ENCODE assay signal across 12 mouse cellular contexts in genomic region chr1:182839332-182839929, GRCm38 (mm10).
DNase-seq lines count a peak whose midpoint lies in the region; ATAC-seq and TF ChIP-seq lines count a peak whose summit lies in the region.
"Had no signal": no experiment of that assay in that cellular context is flagged by ENCODE, and none has a peak within 500 bp of the region (broad histone marks: within the 10 kb centered on the region; RNA-seq: fewer than 3 reads in every experiment).

No protein-coding gene starts in this region.

- H3K27me3 ChIP-seq in hindbrain, embryonic 10.5 days (ENCODE audit: insufficient read depth, poor library complexity, severe bottlenecking), result no peaks in the 10 kb centered on the region
- H3K27me3 ChIP-seq in hindbrain, embryonic 11.5 days (ENCODE audit: control insufficient read depth, insufficient read depth, low read length), result no peaks in the 10 kb centered on the region
- H3K27me3 ChIP-seq in neural tube, embryonic 11.5 days (ENCODE audit: control insufficient read depth, insufficient read depth, low read length), result no peaks in the 10 kb centered on the region
- H3K27me3 ChIP-seq in forebrain, postnatal 0 days (ENCODE audit: insufficient read depth, low read length), result no peaks in the 10 kb centered on the region
- H3K27me3 ChIP-seq: CH12.LX; liver, embryonic 15.5 days had no signal

- H3K9ac ChIP-seq in hindbrain, embryonic 11.5 days (ENCODE audit: low read depth, low read length), result no peak overlapping the region
- 0 out of 2 replicates have a peak overlapping the region, but pooled peaks have one; percentile 2 for H3K9ac ChIP-seq in neural tube, embryonic 11.5 days (ENCODE audit: low read length)
- no peak overlapping the region for H3K9ac ChIP-seq in forebrain, postnatal 0 days
- H3K9ac ChIP-seq: liver, embryonic 15.5 days had no signal

- intact Hi-C loops in left cerebral cortex, postnatal 4 days (cut with DNase I), result no loop called here

- no peak for TF ChIP-seq CTCF in forebrain, postnatal 0 days (IDR thresholded peaks at IDR 0.05; ENCODE audit: low read depth)

- H3K36me3 ChIP-seq in hindbrain, embryonic 10.5 days, result no peaks in the 10 kb centered on the region
- H3K36me3 ChIP-seq in hindbrain, embryonic 11.5 days (ENCODE audit: control insufficient read depth, insufficient read depth, low read length), result no peaks in the 10 kb centered on the region
- H3K36me3 ChIP-seq in neural tube, embryonic 11.5 days (ENCODE audit: control insufficient read depth, insufficient read depth, low read length), result no peaks in the 10 kb centered on the region
- no peaks in the 10 kb centered on the region for H3K36me3 ChIP-seq in forebrain, postnatal 0 days (ENCODE audit: insufficient read depth)
- H3K36me3 ChIP-seq: liver, embryonic 15.5 days had no signal

- peak overlapping the region; percentile 67 for H3K27ac ChIP-seq in hindbrain, embryonic 10.5 days
- H3K27ac ChIP-seq in hindbrain, embryonic 11.5 days (ENCODE audit: low read depth, low read length), result no peak overlapping the region
- no peak overlapping the region; the same call in 1 of the 2 replicates for H3K27ac ChIP-seq in neural tube, embryonic 11.5 days (ENCODE audit: low read depth, low read length)
- 0 out of 2 replicates have a peak overlapping the region, but pooled peaks have one; percentile 15 for H3K27ac ChIP-seq in forebrain, postnatal 0 days (ENCODE audit: low read depth, low read length)
- H3K27ac ChIP-seq: liver, embryonic 15.5 days had no signal

- H3K4me2 ChIP-seq in hindbrain, embryonic 11.5 days (replicated peaks; ENCODE audit: low read depth, low read length), result no peak overlapping the region
- no peak overlapping the region for H3K4me2 ChIP-seq in neural tube, embryonic 11.5 days (ENCODE audit: low read depth)
- H3K4me2 ChIP-seq in forebrain, postnatal 0 days (ENCODE audit: low read depth), result no peak overlapping the region
- H3K4me2 ChIP-seq: liver, embryonic 15.5 days had no signal

- H3K9me3 ChIP-seq in hindbrain, embryonic 10.5 days, result no peaks in the 10 kb centered on the region
- no peaks in the 10 kb centered on the region for H3K9me3 ChIP-seq in hindbrain, embryonic 11.5 days (ENCODE audit: control insufficient read depth, low read length)
- no peaks in the 10 kb centered on the region for H3K9me3 ChIP-seq in neural tube, embryonic 11.5 days (ENCODE audit: control insufficient read depth, low read length)
- H3K9me3 ChIP-seq in forebrain, postnatal 0 days (ENCODE audit: low read length), result no peaks in the 10 kb centered on the region
- H3K9me3 ChIP-seq: liver, embryonic 15.5 days had no signal

- WGBS in hindbrain, embryonic 10.5 days, result 88% methylated on average over 4 of the region's 4 CpGs
- 73% methylated on average over 4 of the region's 4 CpGs for WGBS in hindbrain, embryonic 11.5 days
- 73% methylated on average over 4 of the region's 4 CpGs for WGBS in neural tube, embryonic 11.5 days
- WGBS in forebrain, postnatal 0 days, result 67% methylated on average over 4 of the region's 4 CpGs

- ATAC-seq in hindbrain, embryonic 11.5 days (ENCODE audit: low FRiP score), result no peak
- no peak for ATAC-seq in neural tube, embryonic 11.5 days (ENCODE audit: insufficient read depth, low FRiP score, low TSS enrichment)
- ATAC-seq in forebrain, postnatal 0 days, result peak; percentile 25; the same call in 1 of the 2 replicates

- H3K4me1 ChIP-seq in hindbrain, embryonic 10.5 days (replicated peaks), result peaks cover 21% of the 10 kb centered on the region
- no peaks in the 10 kb centered on the region for H3K4me1 ChIP-seq in hindbrain, embryonic 11.5 days (replicated peaks; ENCODE audit: control insufficient read depth, insufficient read depth, low read length)
- H3K4me1 ChIP-seq in neural tube, embryonic 11.5 days (ENCODE audit: control insufficient read depth, insufficient read depth, low read length), result no peaks in the 10 kb centered on the region; the same call in 1 of the 2 replicates
- H3K4me1 ChIP-seq in forebrain, postnatal 0 days (ENCODE audit: insufficient read depth), result no peaks in the 10 kb centered on the region
- H3K4me1 ChIP-seq: liver, embryonic 15.5 days had no signal

- no peak for DNase-seq in hindbrain, embryonic 10.5 days (ENCODE audit: low spot score)
- no peak for DNase-seq in hindbrain, embryonic 11.5 days (ENCODE audit: low spot score)
- no peak for DNase-seq in neural tube, embryonic 11.5 days (ENCODE audit: low spot score)
- DNase-seq in neural tube, embryonic 10.5 days (ENCODE audit: extremely low spot score, low spot score), result no peak
- no peak for DNase-seq in forebrain, postnatal 0 days
- peak; percentile 37 for DNase-seq in skeletal muscle tissue, adult 2 months (ENCODE audit: low read depth, low spot score)
- no peak for DNase-seq in left cerebral cortex, postnatal 4 days
- DNase-seq in layer of hippocampus, postnatal 36 days, result no peak
- DNase-seq: cerebellum, adult 8-10 months; thymus, adult 2 months had no signal

- H3K4me3 ChIP-seq in hindbrain, embryonic 10.5 days, result no peak overlapping the region
- H3K4me3 ChIP-seq in hindbrain, embryonic 11.5 days (ENCODE audit: low read depth, low read length), result no peak overlapping the region
- no peak overlapping the region for H3K4me3 ChIP-seq in neural tube, embryonic 11.5 days (ENCODE audit: low read depth, low read length)
- no peak overlapping the region for H3K4me3 ChIP-seq in forebrain, postnatal 0 days (ENCODE audit: low read depth, low read length)
- H3K4me3 ChIP-seq: liver, embryonic 15.5 days had no signal

Comparison
In these comparisons a context has a peak if more than half of its experiments do, and no peak if none do; other contexts are left out.
1. H3K27ac ChIP-seq: peak in hindbrain, embryonic 10.5 days (single experiment) and forebrain, postnatal 0 days (single experiment); none in hindbrain, embryonic 11.5 days (single experiment) and neural tube, embryonic 11.5 days (single experiment).